Mouse (Mus musculus) thymus, adult 18-20 months (tissue): ENCODE data around the gene Cdk17.

Experiments
- DNase-seq, 2 experiments: peaks; one replicate each; pipeline ENCODE4 v3.0.0; 2022; ENCODE audit warnings: mixed read lengths in 2 of 2

Gene Cdk17

DNA sequence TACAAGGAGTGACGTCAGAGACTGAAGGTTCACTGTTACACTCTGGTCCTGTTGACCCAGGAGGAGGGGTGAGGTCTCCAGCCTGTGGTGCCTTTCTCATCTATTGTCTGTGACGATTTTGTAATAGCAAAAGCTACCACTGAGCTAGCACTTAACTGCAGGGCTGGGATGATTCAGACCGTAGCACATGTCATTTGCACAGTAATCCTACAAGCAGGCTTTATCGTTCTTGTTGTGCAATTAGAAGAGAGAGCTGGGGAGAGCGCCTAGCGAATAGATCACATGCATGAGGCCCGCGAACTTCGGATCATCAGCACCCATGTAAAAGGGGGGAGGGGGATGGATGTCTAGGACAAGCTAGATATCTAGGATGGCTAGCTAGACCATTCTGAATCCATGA, 105.2 kb downstream of the Cdk17 start:
- DNase-seq = no peak

DNA sequence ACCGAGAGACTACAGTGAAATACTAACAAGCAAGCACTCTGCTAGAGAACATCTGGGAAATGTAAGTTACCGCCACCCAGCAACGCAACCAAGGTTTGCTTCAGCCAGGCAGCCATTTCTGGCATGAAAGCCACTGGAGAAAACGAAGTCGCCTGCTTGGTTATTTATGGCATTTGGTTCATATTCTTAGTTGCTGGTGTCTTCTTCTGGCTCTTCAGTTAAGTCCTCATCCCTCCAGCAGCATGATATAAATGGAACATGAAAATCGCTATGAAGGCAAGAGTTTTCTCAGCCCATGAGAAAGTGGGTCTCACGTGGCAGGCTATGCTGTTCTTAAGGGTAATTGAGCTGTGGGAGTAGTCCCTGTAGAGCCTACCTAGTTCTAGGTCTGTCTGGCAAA, 105.8 kb downstream of the Cdk17 start:
- DNase-seq = no peak

DNA sequence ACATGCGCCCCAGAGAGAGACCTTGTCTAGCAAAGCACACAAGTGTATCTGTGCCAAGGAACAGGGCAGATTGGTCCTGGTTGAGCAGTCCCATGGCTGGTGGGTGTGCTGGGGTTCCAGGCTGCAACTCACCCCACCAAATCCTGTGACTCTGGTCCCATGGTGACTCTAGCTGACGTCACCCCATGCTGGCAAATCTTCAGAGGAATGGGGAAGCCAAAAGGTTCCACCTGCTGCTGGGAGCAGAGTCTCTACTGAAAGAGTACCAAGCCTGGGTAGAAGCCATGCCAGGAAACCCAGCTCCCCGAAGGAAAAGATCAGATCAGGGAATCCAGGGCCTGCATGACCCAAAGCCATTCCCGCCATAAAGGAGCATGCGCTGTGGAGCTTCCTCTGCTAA, 106.8 kb downstream of the Cdk17 start:
- DNase-seq = no peak

DNA sequence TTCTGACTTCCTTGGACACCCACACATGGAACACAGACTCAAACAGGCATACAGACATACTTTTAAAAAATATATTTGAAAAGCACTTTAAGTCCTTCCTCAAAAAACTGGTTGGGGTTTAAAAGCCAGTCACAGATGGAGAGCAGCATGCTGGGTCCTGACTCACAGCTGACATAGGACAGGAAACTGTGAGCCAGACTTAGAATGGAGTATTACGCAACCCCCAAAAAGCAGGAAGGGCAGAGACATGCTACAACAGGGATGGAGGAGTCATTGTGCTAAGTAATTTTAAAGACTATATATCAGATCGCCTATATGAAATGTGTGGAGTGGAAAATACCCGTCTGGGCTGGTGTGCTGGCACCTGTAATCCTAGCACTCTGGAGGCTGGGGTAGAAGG, 107.7 kb downstream of the Cdk17 start:
- no peak for DNase-seq

DNA sequence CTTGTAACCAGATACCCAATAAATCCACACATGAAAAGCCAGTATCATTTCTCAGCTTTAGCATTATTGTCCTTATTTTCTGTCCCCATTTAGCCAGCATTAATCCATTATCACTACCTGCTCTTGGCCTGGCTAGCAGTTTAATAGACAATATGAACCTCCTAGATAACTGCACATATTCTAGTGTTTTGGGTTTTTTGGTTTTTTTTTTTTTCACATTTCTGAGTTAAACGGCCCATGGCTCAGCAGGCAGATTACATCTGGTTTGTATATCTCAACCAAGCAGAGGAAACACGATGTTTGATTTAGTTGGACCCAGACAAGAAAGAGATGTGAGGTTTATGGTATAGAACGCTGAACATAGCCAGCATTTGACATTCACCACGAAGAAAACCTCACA, 109.1 kb downstream of the Cdk17 start:
- DNase-seq = no peak

GRCm38 (mm10) chr10:93270889-93271460, 110.3 kb downstream of the Cdk17 start:
- no peak for DNase-seq

- no peak for DNase-seq
Observed at GRCm38 (mm10) chr10:93271831-93272230, 111.2 kb downstream of the Cdk17 start.

DNA sequence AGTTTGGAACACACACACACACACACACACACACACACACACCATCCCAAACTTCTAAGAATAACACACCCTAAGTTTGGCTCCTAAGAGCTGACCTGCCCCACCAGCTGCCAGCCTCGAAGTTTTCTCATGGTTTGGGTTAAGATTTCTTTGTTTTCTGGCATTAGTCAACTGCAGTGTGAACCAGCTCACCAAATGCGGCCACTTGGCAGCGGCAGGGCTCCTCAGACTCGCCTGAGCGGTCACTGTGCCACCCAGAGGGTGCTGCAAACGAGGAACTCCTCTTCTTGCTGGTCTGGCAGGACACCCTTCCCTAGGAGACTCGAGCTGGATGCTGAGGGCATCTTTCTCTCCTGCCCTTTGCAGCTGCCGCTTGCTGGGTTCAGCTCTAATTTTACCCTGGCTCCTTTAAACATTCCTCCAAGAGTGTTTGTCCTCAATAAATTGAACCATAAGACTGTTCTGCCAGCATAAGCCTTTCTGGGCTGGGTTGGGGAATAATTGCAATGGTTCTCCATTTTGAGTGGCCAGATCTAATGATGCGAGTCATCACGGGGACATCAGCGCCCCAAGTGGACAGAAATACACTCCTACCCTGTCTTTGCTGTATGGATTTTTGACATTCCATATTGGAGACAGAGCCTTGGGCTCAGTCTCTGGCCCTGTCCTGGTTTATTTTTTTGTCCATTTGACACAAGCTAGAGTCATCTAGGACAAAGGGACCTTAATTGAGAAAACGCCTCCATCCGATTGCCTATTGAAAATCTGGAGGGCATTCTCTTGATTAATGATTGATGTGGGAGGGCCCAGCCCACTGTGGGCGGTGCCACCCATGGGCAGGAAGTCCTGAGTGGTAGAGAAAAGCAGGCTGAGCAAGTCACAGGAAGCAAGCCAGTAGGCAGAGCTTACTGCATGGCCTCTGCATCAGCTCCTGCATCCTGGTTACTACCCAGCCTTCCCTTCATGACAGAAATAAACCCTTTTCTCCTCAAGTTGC, 112.6 kb downstream of the Cdk17 start:
- DNase-seq = no peak

DNA sequence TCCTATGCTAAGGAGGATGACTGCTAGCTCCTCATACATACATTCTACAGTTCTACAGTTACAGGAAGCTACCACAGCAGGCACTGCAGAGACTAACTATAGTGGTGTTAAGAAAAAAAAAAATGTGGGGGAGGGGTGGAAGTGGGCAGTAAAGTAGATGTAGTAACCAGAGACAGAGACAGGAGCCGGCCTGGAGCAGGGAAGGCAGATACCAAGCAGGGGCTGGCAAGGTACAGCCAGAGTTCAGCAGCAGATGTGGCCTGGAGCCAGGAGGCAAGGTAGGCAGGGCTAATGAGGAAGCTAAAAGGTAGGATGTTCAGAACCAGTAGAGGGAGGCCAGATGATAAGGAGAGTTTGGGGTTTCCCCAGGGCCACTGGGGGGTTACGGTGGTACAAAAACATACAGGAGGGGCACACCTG, 113.6 kb downstream of the Cdk17 start:
- no peak for DNase-seq

DNA sequence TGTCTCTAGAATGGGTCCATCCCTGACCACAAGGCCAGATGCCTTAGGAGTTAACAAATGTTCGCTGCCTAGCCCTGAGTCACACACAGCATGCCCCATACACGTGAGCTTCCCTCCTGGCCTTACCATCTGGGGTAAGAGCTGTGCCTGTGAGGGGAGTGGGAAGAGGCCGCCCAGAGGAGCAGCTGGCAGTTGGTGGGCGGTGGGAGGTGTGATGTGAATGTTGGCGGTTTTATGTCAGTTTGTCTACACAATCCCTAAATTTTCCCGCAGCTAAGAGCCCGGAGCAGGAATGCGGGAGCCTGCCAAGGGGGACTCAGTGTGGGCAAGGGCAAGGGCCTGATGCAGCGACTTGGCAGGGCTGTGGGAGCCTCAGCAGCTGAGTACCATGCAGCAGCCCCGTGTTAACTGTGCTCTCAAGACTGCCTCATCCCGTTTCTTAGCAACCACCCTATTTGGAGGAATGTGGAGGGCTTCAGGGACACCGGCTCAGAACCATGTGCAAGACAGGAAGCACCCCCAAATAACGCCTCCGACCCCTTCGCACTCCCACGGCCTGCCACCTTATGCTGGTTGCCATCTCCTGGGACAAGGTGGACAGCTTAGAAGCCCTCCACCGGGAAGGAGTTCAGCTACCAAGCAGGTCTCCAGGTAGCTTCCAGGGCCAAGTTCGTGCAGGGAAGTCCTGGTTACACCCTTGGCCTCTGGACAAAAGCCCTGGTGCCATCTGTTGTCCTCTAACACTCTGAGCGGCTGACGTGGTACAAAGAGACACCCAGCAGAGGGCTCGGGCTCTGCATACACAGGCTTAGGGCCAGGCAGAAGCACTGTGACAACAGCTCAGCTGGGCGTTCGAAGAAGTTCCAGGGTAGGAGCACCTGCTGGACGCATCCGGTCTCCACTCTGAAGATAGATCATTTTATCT, 114.8 kb downstream of the Cdk17 start:
- no peak for DNase-seq

DNA sequence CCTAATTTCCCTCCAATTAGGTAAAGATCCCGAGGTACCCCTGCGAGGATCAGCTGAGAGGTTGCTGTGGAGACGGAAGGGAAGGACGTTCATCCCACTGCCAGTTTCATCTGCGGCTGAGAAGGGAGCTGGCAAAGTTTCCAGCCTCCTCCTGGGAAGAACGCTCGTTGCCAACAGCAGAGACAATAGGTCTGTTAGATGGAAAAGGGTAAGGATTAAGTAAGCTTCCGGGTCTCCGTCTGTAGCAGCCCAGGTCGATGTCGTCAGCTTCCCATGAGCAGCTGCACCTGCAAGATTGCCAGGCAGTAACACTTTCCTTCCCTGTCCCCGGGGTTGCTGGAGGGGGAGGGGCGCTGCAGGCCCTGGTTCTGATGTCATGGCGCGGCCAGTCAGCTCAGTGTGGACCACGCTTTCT, 115.7 kb downstream of the Cdk17 start:
- DNase-seq = no peak

GRCm38 (mm10) chr10:93276857-93277256, 116.2 kb downstream of the Cdk17 start:
- DNase-seq = no peak

GRCm38 (mm10) chr10:93278361-93278760, 117.7 kb downstream of the Cdk17 start:
- no peak for DNase-seq

- no peak for DNase-seq
Observed at GRCm38 (mm10) chr10:93279062-93279461, 118.4 kb downstream of the Cdk17 start.

DNA sequence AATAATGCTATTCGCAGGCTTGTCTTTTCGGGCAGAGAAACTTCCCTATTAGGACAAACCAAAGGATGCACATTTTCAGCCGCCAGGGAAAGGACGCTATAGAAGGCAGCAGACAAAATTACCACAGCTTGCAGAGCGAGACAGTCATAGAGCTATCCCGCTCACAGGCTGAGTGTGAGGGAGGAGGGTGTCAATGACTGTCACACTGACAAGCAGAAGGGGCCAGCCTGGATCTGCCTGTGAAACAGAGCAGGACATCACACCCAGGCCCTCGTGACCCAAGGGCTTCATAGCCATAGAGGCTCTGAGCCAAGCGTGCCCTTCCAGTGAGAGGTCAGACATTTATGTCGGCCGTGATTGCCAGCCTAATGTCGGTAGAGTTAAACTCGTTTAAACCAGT, 119.9 kb downstream of the Cdk17 start:
- no peak for DNase-seq

DNA sequence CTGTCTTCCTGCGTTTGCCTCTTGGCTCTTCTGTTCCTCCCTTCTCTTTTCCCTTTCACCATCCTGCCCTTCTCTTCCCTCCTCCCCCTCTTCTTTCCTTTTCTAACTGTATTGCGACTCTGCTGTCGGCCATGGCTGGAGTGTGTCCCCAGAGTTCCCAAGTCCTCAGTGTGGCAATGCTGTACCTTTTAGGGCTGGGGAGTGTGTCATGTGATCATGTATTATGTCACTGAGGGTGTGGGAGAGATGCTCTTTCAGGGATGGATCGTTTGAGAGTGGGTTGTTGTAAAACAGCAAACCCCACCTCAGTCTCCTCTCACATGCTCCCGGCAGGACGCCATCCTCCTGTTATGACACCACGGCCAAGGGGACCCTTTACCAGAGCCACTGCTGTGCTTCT, 120.4 kb downstream of the Cdk17 start:
- no peak for DNase-seq

GRCm38 (mm10) chr10:93282526-93282964, 121.9 kb downstream of the Cdk17 start:
- DNase-seq = no peak

GRCm38 (mm10) chr10:93283258-93283657, 122.6 kb downstream of the Cdk17 start:
- DNase-seq = no peak

DNA sequence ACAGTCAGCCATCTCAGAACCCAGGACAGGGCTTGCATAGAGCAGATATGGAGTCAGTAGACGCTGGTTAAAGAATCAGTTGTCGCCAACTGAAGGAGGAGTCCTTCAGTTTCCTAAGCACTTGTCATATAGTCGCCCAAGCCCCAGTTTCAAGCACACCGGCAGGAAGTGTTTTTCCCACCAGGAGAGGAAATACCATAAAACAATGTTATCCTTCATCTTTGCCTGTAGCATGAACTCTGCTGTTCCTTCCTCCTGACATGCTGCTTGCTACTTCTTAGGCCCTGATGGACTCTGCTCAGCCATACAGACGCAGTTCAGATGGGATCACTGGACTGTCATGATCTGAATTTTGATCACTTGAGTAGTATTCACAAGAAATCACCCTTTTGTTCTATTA, 124.8 kb downstream of the Cdk17 start:
- DNase-seq = no peak

DNA sequence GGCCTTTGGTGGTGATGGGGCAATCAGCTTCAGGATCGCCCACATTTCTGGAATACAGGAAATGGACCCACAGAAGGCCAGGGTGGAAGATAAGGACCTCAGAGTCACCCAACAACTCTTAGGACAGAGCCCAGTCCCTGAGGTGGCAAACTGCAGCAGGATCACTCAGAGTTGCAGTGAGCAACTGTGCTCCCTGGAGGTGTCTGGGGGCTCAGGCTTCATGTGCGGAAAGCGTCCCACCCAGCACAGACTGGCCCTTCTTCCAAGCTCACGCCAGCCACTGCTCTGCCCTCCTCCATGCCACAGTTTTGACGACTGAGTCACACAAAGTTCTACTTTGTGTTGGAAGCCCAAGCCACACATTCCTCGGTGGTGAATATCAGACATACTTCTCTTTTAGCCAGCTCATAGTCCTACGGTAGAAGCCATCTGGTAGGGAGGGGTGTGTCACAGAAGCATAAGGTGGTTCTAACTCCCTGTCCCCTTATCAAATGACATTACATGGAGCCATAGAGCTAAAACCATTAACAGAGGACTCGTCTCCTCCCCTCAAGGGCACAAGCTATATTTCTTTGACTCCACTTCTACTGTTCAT, 127.0 kb downstream of the Cdk17 start:
- DNase-seq = no peak

DNA sequence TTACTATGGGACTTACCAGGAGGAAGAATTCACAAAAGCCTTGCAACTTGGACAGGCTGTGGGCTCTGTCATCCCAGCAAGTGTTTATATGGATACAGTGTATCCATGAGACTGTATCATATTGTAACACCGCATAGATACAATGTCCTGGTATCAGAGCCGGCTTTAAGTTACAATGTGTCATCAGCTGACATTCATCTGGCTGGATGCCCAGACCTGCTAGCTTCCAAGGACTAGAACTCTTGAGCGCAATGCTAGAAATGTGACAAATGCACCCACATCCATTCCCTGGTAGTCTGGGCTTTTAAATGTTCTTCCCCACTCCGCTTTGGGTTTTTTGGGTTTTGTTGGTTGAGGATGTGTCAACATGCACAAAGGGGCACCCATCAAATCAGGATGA, 127.7 kb downstream of the Cdk17 start:
- DNase-seq = no peak

DNA sequence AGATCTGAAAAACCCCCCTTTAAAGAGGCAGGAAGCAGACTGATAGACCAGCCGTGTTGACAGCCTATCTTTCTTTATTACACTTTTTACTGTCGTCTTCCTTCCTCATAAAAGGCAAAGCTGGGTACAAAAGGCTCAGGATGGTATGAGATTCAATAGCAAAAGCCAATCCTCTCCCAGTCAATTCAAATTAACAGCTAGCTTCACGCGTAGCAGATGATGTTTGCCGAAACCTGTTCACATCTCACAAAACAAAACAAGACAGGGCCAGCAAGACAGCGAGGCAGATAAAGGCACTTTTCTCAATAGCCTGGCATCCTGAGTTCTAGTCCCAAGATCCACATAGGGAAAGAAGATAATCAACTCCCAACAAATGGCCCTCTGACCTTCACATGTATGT, 128.7 kb downstream of the Cdk17 start:
- no peak for DNase-seq

DNA sequence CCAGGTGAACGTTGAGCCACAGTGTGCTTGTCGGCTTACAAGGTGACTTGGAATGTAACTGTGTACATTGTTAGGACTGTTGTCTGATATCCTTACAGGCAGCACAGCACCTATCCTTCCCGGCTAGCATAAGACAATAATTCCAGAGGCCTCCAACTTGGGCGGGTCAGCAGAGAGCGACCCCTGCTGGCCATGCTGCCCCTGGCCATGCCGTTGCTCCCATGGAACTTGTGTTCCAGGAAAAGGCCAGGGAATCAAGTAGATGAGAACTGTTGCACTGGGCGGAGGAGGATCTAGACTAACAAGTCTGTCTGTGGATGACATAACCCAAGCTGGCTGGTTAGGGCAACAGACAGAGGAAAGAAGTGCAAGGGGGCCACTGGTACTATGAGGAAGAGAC, 130.7 kb downstream of the Cdk17 start:
- no peak for DNase-seq
